Mouse (Mus musculus) hindbrain, embryonic 11.5 days (tissue): ENCODE measurements at regions not wholly inside any gene's neighbourhood (a gene's known extent, or its start where the extent isn't known, plus 50 kb on each side); places are given as distances from the start of the nearest gene placed in this dataset.

ENCODE experiments used
- ATAC-seq: fragments of 200-750 bp; cut with Nextera tagmentation; 2 replicates; pipeline ENCODE4 v1.8.0; 2017; ENCODE audit warnings: mild to moderate bottlenecking, moderate TSS enrichment, moderate library complexity; ENCODE audit not compliant: low FRiP score
- DNase-seq: peaks from one replicate; pipeline ENCODE4 v3.0.0-alpha.2; 2015; ENCODE audit warnings: low spot score
- H3K27ac ChIP-seq: fragments of 300-500 bp; sonication (generic); 2 replicates; pipeline ENCODE4 v1.5.1; 2014; ENCODE audit warnings: mild to moderate bottlenecking, low read depth, low read length
- H3K27me3 ChIP-seq: fragments of 300-500 bp; sonication (generic); 2 replicates; pipeline ENCODE4 v1.6.1; 2014; ENCODE audit warnings: mild to moderate bottlenecking, low read length, moderate library complexity, mixed read lengths; ENCODE audit not compliant: control insufficient read depth, insufficient read depth
- H3K36me3 ChIP-seq: fragments of 300-500 bp; sonication (generic); 2 replicates; pipeline ENCODE4 v1.6.1; 2014; ENCODE audit warnings: mild to moderate bottlenecking, low read length, moderate library complexity, mixed read lengths; ENCODE audit not compliant: control insufficient read depth, insufficient read depth
- H3K4me1 ChIP-seq: fragments of 300-500 bp; sonication (generic); replicated peaks from 2 replicates; pipeline ENCODE4 v1.6.1; 2014; ENCODE audit warnings: low read length, mixed read lengths; ENCODE audit not compliant: control insufficient read depth, insufficient read depth
- H3K4me2 ChIP-seq: fragments of 300-500 bp; sonication (generic); replicated peaks from 2 replicates; pipeline ENCODE4 v1.6.1; 2014; ENCODE audit warnings: mild to moderate bottlenecking, low read depth, low read length
- H3K4me3 ChIP-seq: fragments of 300-500 bp; sonication (generic); 2 replicates; pipeline ENCODE4 v1.5.1; 2014; ENCODE audit warnings: low read depth, low read length
- H3K9ac ChIP-seq: fragments of 300-500 bp; sonication (generic); 2 replicates; pipeline ENCODE4 v1.6.1; 2014; ENCODE audit warnings: low read depth, low read length
- H3K9me3 ChIP-seq: fragments of 300-500 bp; sonication (generic); 2 replicates; pipeline ENCODE4 v1.6.1; 2016; ENCODE audit warnings: low read length; ENCODE audit not compliant: control insufficient read depth
- WGBS: fragments of 180-500 bp; shearing (Covaris S2); extraction: QIAGEN DNeasy Blood & Tissue Kit; methylation state at CpG from one replicate; pipeline ENCODE4 v1.1.7; 2014; 5-methylcytosine and 5-hydroxymethylcytosine counted together

- 71% methylated on average over 6 of the region's 6 CpGs for WGBS
- Histone ChIP-seq H3K27ac (no peak overlapping the region), H3K4me1 (no peaks in the 10 kb centered on the region), H3K4me3 (no peak overlapping the region), H3K4me2 (no peak overlapping the region), H3K27me3 (no peaks in the 10 kb centered on the region), H3K9me3 (no peaks in the 10 kb centered on the region), H3K36me3 (no peaks in the 10 kb centered on the region), H3K9ac (no peak overlapping the region)
- ATAC-seq: no peak
- no peak for DNase-seq
Measured at GRCm38 (mm10) chr5:119498431-119498830, 172.0 kb upstream of the Tbx3 start.

DNA sequence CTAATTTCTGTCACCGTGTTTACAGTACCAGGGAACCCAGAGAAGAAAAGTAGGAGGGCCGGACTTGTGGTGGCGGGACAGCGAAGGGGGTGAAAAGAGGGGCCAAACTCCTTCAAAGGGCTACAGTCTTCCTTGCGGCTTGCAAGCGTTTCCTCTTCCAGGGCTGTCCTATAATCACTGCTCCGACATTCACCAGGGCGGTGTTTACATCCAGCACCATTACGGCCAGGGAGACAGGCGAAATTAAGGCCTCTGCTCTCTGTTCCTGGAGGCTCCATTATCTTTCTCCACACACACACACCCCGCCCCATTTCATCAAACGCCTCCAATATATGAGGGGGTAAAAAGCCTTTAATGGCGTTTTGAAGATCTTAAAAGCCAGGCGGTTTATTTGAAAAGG, 162.8 kb upstream of the Tbx3 start:
- Histone ChIP-seq H3K9me3 (no peaks in the 10 kb centered on the region), H3K4me1 (no peaks in the 10 kb centered on the region), H3K27me3 (no peaks in the 10 kb centered on the region), H3K9ac (no peak overlapping the region), H3K4me2 (no peak overlapping the region), H3K4me3 (no peak overlapping the region), H3K27ac (no peak overlapping the region), H3K36me3 (no peaks in the 10 kb centered on the region)
- 87% methylated on average over 14 of the region's 14 CpGs for WGBS
- DNase-seq (no peak), ATAC-seq (no peak)

DNA sequence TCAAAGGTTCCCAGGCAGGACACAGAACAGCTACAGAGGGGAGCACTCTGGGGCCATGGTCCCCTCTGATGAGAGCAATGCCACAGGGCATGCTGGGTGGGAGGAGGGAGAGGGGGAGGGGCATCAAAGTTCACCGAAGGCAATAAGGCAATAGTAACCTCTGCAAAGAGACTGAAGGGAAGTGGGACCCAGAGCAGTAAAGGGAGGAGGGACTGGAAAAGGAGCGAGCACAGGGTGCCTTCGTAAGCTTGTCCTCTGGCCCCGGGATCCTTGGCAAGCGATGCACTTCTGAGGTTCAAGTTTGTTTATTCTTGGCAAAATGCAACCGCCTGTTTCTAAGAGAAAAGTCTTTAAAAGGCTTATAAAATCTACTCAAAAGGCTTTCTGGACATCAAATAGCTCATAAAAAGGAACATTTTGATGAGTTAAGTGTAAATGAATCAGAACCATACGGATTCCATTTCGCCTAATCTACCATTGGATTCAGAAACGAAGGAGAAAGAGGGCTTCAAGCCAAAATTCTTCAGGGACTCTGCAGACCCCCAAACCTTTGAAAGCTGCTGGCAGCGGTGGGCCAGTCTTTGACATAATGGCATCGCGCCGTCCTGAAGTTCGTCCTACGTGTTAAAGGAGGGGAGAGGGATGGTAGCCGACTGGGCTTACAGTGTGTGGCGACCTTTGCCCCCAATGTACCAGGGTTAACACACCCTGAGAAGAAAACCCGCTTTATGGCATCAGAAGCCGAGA, 151.8 kb upstream of the Tbx3 start:
- Histone ChIP-seq H3K4me2 (no peak overlapping the region), H3K27me3 (no peaks in the 10 kb centered on the region), H3K9ac (no peak overlapping the region), H3K36me3 (no peaks in the 10 kb centered on the region), H3K27ac (no peak overlapping the region), H3K4me3 (no peak overlapping the region), H3K9me3 (no peaks in the 10 kb centered on the region), H3K4me1 (no peaks in the 10 kb centered on the region)
- DNase-seq: no peak
- no peak for ATAC-seq
- WGBS: 82% methylated on average over 19 of the region's 19 CpGs

GRCm38 (mm10) chr5:119524171-119524570, 146.3 kb upstream of the Tbx3 start:
- Histone ChIP-seq H3K4me1 (no peaks in the 10 kb centered on the region), H3K27ac (no peak overlapping the region), H3K9ac (no peak overlapping the region), H3K9me3 (no peaks in the 10 kb centered on the region), H3K27me3 (no peaks in the 10 kb centered on the region), H3K4me3 (no peak overlapping the region), H3K36me3 (no peaks in the 10 kb centered on the region), H3K4me2 (no peak overlapping the region)
- 23% methylated on average over 4 of the region's 4 CpGs for WGBS
- ATAC-seq (no peak), DNase-seq (no peak)

DNA sequence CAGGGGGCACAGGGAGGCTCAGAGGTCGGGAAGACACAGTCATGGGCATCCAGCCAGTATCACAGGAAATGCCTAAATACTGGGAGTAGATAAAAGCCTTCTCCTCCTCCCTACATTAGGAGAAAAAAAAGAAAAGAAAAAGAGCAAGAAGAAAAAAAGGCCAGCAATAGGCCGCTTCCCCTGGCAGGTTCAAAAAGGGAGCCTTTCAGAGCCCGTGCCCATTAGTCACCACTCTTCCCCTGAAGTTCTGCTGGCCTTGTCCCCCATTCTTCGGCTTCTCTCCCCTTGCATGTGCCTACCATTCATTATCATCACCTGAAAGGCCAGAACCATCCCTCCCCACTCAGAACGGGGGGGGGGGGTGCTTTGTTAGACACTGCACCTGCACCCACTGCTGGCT, 144.5 kb upstream of the Tbx3 start:
- H3K4me2 ChIP-seq: no peak overlapping the region
- ATAC-seq (no peak), DNase-seq (no peak)
- no peak overlapping the region for H3K4me3 ChIP-seq
- H3K27ac ChIP-seq: no peak overlapping the region
- H3K4me1 ChIP-seq: no peaks in the 10 kb centered on the region
- no peak overlapping the region for H3K9ac ChIP-seq
- no peaks in the 10 kb centered on the region for H3K36me3 ChIP-seq
- no peaks in the 10 kb centered on the region for H3K9me3 ChIP-seq
- no peaks in the 10 kb centered on the region for H3K27me3 ChIP-seq
- 77% methylated on average over 5 of the region's 5 CpGs for WGBS

- WGBS: 48% methylated on average over 8 of the region's 8 CpGs
- DNase-seq (peak; percentile 41), ATAC-seq (no peak)
Measured at GRCm38 (mm10) chr5:119530009-119530408, 140.5 kb upstream of the Tbx3 start.

DNA sequence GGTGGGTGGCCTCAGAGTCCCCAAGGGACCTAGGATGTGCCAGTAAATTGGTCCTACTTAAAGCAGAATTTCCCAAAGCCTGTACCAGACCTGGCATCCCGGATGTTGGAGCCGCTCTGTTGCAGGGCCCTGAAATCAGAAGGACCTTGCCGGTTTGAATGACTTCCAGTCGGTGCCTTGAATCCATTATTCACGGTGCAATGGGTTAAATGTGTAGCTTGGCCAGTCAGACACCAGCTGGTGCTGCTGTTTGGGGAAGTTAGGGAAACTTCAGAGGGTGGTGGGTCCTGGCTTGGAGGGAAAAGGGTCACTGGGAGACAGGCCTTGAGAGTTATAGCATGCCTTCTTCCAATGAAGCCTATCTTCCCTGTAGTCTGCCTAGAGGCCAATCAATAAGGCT, 135.5 kb upstream of the Tbx3 start:
- Histone ChIP-seq H3K9ac (no peak overlapping the region), H3K27me3 (no peaks in the 10 kb centered on the region), H3K36me3 (no peaks in the 10 kb centered on the region), H3K4me3 (no peak overlapping the region), H3K4me2 (no peak overlapping the region), H3K4me1 (no peaks in the 10 kb centered on the region), H3K27ac (no peak overlapping the region), H3K9me3 (no peaks in the 10 kb centered on the region)
- DNase-seq: no peak
- no peak for ATAC-seq
- 68% methylated on average over 5 of the region's 5 CpGs for WGBS

More at GRCm38 (mm10) chr5:119530009-119530408, 140.5 kb upstream of the Tbx3 start:
- no peak overlapping the region for H3K27ac ChIP-seq
- no peaks in the 10 kb centered on the region for H3K36me3 ChIP-seq
- no peaks in the 10 kb centered on the region for H3K27me3 ChIP-seq
- H3K4me1 ChIP-seq: no peaks in the 10 kb centered on the region
- H3K4me2 ChIP-seq: no peak overlapping the region
- H3K4me3 ChIP-seq: no peak overlapping the region
- no peaks in the 10 kb centered on the region for H3K9me3 ChIP-seq
- H3K9ac ChIP-seq: no peak overlapping the region

GRCm38 (mm10) chr5:119542836-119543235, 127.6 kb upstream of the Tbx3 start:
- no peak overlapping the region for H3K27ac ChIP-seq
- WGBS: 90% methylated on average over 11 of the region's 11 CpGs
- H3K4me2 ChIP-seq: no peak overlapping the region
- H3K4me3 ChIP-seq: no peak overlapping the region
- DNase-seq: no peak
- no peak for ATAC-seq
- H3K36me3 ChIP-seq: no peaks in the 10 kb centered on the region
- no peaks in the 10 kb centered on the region for H3K9me3 ChIP-seq
- H3K27me3 ChIP-seq: no peaks in the 10 kb centered on the region
- no peak overlapping the region for H3K9ac ChIP-seq
- H3K4me1 ChIP-seq: no peaks in the 10 kb centered on the region

DNA sequence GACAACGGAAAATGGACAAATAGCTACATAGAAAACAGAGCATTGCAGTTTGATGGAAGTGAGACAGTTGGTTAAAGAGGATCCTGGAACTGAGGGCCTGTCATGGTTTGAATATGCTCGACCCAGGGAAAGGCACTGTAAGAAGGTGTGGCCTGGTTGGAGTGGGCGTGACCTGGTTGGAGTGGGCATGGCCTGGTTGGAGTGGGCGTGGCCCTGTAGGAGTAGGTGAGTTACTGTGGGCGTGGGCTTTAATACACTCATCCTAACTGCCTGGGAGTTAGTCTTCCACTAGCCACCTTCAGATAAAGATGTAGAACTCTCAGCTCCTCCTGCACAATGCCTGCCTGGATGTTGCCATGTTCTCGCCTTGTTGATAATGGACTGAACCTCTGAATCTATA, 126.8 kb upstream of the Tbx3 start:
- WGBS: 85% methylated on average over 6 of the region's 6 CpGs
- no peaks in the 10 kb centered on the region for H3K36me3 ChIP-seq
- H3K9ac ChIP-seq: no peak overlapping the region
- ATAC-seq: no peak
- DNase-seq: no peak
- no peaks in the 10 kb centered on the region for H3K9me3 ChIP-seq
- no peaks in the 10 kb centered on the region for H3K4me1 ChIP-seq
- H3K4me3 ChIP-seq: no peak overlapping the region
- no peak overlapping the region for H3K27ac ChIP-seq
- no peak overlapping the region for H3K4me2 ChIP-seq
- H3K27me3 ChIP-seq: no peaks in the 10 kb centered on the region
